Mouse (Mus musculus) spleen, postnatal 14 days (tissue): ENCODE measurements around the gene Pbxip1.

Experiments
- DNase-seq, 2 experiments: peaks; one replicate each; pipeline ENCODE4 v3.0.0; 2021 to 2022; ENCODE audit warnings: low spot score in 2 of 2

Pbxip1 gene

DNA sequence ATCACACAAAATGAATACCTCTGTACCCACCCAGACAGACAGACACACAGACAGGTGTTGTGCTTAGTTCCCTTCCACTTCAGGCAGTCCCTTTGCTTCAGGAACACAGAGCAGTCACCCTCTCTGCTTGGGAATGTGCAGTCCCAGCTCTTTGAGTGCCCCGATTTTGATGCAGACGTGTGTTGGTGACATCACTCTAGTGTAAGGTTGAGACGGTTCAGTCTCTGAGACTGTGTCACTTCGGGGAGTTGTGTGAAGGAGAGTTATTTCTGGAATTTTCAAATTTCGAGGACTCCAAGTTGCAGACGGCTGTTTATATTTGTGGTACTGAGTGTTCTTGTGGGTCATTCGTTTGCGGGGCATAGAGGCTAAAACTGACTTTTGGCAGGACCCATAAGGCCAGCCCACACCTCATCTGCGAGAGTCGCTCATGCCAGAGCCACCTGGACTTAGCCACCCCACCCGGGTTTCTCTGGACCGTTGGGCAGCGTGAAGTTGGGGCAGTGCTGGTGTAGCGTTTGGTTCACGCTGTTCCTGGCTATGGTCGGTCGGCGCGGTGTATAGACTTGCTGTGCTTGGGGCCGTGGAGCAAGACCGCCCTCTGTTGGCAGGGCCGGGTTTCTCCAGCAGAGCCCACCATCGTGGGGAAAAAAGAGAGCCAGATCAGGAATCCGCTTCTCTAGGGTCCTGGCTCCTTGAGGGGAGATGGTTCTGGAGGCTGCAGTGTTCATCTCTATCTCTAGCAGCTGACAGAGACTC lies 48.4 kb downstream of the Pbxip1 start:
- peak; percentile 42 to 71 for DNase-seq

DNA sequence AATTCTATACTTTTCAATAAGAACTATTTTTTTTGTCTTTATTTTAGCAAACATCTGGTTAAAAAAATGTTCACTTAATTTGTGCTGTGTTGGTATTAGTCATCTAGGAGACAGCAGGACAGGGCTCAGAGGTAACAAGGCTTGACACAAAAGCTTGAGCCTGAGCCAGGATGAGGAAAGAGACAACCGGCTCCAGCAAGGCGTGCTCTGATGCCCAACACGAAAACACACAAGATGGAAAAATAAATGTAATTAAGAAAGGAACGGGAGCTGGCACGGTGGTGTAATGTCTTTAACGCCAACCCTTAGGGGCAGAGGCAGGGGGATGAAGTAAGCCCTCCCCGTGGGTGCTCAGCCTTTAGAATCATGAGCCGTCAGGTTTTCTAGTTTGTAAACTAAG lies 49.6 kb downstream of the Pbxip1 start:
- no peak for DNase-seq

- DNase-seq, result no peak
These were observed 50.6 kb downstream of the Pbxip1 start for GRCm38 (mm10) chr3:89486916-89487702.

GRCm38 (mm10) chr3:89490790-89491189 lies 54.3 kb downstream of the Pbxip1 start:
- no peak for DNase-seq

- DNase-seq, result no peak
These were observed 55.1 kb downstream of the Pbxip1 start for GRCm38 (mm10) chr3:89491559-89491958.

DNA sequence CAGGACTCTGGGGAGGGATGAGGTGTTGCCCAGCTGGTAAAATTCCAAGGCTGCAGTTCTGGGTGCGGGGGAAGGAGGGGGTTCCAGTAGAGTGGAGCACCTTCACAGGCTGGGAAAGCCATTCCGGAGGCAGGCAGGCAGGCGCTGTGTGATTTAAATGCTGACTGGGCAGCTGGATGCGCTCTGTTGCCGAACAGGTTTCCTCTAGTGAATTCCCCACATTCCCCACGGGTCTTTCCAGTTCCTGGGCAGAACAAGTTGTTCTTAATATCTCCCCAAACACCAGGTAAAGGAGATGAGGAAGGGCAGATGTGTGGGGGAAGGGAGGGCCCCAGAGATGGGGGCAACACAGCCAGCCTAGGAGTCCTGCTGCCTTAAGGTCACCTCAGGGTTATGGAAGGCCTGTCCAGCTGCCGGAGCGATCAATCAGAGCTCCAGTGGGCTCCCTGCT lies 56.2 kb downstream of the Pbxip1 start:
- no peak for DNase-seq

DNA sequence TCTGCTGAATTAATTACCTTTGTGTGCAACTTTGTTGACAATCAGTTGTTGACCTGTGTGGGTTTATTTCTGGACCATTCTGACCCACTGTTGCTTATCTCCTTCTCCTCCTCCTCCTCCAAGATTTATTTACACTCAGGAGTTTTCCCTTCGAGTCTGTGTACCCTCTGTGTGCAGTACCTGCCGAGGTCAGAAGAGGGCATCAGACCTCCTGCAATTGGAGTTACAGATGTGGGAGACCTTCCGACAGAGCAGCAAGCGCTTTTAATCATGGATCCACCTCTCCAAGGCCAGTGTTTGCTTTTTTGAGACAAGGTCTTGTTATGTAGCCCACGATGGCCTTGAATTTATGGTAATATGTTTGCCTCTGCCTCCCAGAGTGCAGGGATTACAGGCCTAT lies 58.1 kb downstream of the Pbxip1 start:
- DNase-seq, result no peak

DNA sequence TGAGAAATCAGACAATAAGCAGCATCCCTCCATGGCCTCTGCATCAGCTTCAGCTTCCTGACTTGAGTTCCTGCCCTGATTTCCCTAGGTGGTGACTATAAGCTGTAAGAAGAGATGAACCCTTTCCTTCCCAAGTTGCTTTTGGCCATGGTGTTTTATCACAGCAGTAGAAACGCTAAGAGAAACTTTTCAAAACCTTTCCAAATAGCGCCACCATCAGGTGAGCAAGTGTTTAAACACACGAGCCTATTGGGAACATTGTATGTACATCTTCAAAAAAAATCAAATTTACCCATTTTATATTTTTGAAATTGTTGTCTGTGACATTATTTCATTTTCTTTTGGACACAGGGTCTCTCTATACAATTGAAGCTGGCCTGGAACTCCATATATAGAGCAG lies 59.9 kb downstream of the Pbxip1 start:
- no peak for DNase-seq

- DNase-seq, result no peak
These were observed 63.2 kb downstream of the Pbxip1 start for GRCm38 (mm10) chr3:89499696-89500095.
